ENCODE assay signal across 11 mouse cellular contexts in the genomic region with DNA sequence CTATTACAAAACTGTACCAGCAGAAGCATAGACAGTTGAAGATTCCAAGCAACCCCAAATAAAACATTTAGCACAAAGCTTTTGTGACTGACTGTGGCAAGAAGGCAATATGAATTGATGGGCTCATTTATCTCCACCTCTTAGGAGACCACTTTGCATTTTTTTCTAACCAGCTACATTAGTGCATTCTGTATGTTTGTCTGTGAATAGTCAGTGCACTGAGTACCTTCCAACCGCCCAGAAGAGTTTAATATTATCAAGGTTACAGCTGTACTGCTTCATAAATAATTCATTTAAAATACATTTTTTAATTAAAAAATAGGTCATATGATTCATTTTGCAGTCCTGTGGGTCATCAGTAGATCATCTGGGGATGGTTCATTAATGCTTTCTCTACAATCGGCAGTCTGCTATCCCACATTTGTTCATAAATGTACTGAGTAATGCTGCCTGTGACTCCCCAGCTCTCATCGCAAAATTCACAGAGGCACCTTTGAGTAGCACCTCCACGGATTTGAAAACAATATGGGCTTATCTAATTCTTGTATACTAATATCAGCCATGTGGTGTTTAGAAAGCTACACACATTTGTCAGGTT.
"Had no signal": no experiment of that assay in that cellular context is flagged by ENCODE, and none has a peak within 500 bp of the region (broad histone marks: within the 10 kb centered on the region; RNA-seq: fewer than 3 reads in every experiment).

No protein-coding gene starts in this region.

- H3K27ac ChIP-seq: left cerebral cortex, adult 2 months; limb, embryonic 12.5 days; liver, embryonic 14.5 days; stomach, embryonic 15.5 days had no signal

- ATAC-seq: inflammation-experienced regulatory T-cells, adult 6 months; intestine, postnatal 0 days had no signal

- H3K36me3 ChIP-seq: limb, embryonic 12.5 days; stomach, embryonic 15.5 days had no signal

- H3K4me3 ChIP-seq: left cerebral cortex, adult 2 months; limb, embryonic 12.5 days; stomach, embryonic 15.5 days had no signal

- H3K27me3 ChIP-seq: limb, embryonic 12.5 days; stomach, embryonic 15.5 days had no signal

- H3K4me2 ChIP-seq: limb, embryonic 12.5 days; stomach, embryonic 15.5 days had no signal

- H3K4me1 ChIP-seq: limb, embryonic 12.5 days; stomach, embryonic 15.5 days had no signal

- H3K9ac ChIP-seq: limb, embryonic 12.5 days; liver, embryonic 14.5 days; stomach, embryonic 15.5 days had no signal

- DNase-seq: kidney, adult 8-10 months; kidney, postnatal 25 days; lung, adult 18-20 months; right cerebral cortex, postnatal 14 days; thymus, postnatal 36 days had no signal

- H3K9me3 ChIP-seq: limb, embryonic 12.5 days; stomach, embryonic 15.5 days had no signal
